Mouse (Mus musculus) ES-E14 (cell line): ENCODE data around the gene Tmem240. TPM values are rescaled to one million over a fixed set of nuclear protein-coding genes. Genes with fewer than 3 reads are reported as not detected.

Source experiments
- DNase-seq: peaks from one replicate; pipeline ENCODE4 v3.0.0-alpha.2; 2013; ENCODE audit warnings: low read depth, low spot score
- H3K27ac ChIP-seq: 2 replicates; pipeline ENCODE4 v1.5.1; 2012; ENCODE audit warnings: low read depth, mild to moderate bottlenecking, low read length, moderate library complexity, mixed read lengths; ENCODE audit not compliant: poor library complexity, insufficient read depth, severe bottlenecking
- H3K36me3 ChIP-seq: 2 replicates; pipeline ENCODE4 v1.6.1; 2012; ENCODE audit warnings: mild to moderate bottlenecking, low read length, moderate library complexity, mixed read lengths; ENCODE audit not compliant: control insufficient read depth, poor library complexity, insufficient read depth, severe bottlenecking
- H3K4me1 ChIP-seq, 2 experiments: fragments of 150-350 bp in 1 of 2; sonication (generic) in 1 of 2; 2 replicates each; pipeline ENCODE4 v1.6.1; 2012; ENCODE audit warnings: low read length in 2 of 2, mild to moderate bottlenecking in 1 of 2, mixed read lengths in 1 of 2; ENCODE audit not compliant: control insufficient read depth in 2 of 2, insufficient read depth in 2 of 2, poor library complexity in 1 of 2
- H3K4me3 ChIP-seq, 2 experiments: fragments of 150-350 bp in 1 of 2; sonication (generic) in 1 of 2; 2 replicates each; pipeline ENCODE4 v1.5.1; 2012; ENCODE audit warnings: low read length in 2 of 2, low read depth in 1 of 2, mild to moderate bottlenecking in 1 of 2, mixed read lengths in 1 of 2; ENCODE audit not compliant: insufficient read depth in 1 of 2, poor library complexity in 1 of 2, severe bottlenecking in 1 of 2
- H3K9ac ChIP-seq: 2 replicates; pipeline ENCODE4 v1.6.1; 2012; ENCODE audit warnings: low read depth, mild to moderate bottlenecking, low read length, mixed read lengths; ENCODE audit not compliant: poor library complexity, insufficient read depth, severe bottlenecking
- H3K9me3 ChIP-seq: fragments of 150-350 bp; sonication (generic); 2 replicates; pipeline ENCODE4 v1.6.1; 2012; ENCODE audit warnings: low read depth, mild to moderate bottlenecking, low read length; ENCODE audit not compliant: control insufficient read depth, insufficient read depth
- CHD2 ChIP-seq: IDR thresholded peaks from 2 replicates; pipeline ENCODE4 v1.6.1; 2014; ENCODE audit warnings: mild to moderate bottlenecking, low read depth, low read length, inconsistent platforms
- HCFC1 ChIP-seq: IDR thresholded peaks from 2 replicates; pipeline ENCODE4 v1.6.1; 2012; ENCODE audit warnings: low read length, inconsistent platforms, borderline replicate concordance; ENCODE audit not compliant: insufficient read depth
- MAFK ChIP-seq: IDR thresholded peaks from 2 replicates; pipeline ENCODE4 v1.6.1; 2014; ENCODE audit warnings: mild to moderate bottlenecking, low read depth, low read length, inconsistent platforms; ENCODE audit not compliant: insufficient read depth
- ZC3H11A ChIP-seq: IDR thresholded peaks from 2 replicates; pipeline ENCODE4 v1.6.1; 2012; ENCODE audit warnings: low read depth, mild to moderate bottlenecking, inconsistent platforms, low read length, borderline replicate concordance
- ZNF384 ChIP-seq: IDR thresholded peaks from 2 replicates; pipeline ENCODE4 v1.6.1; 2012; ENCODE audit warnings: low read depth, low read length, inconsistent platforms
- in situ Hi-C, 2 experiments: fragments of 600-800 bp; cut with MboI; formaldehyde crosslinking; loops; one replicate each; pipeline ENCODE4 v1.15.1; 2025; ENCODE audit warnings: low sequenced_read_pairs in 2 of 2, inconsistent platforms in 1 of 2; ENCODE audit not compliant: unreplicated experiment in 2 of 2
- total RNA-seq: library from RNA; depleted of rRNA; stranded (reverse); fragments of 300-350 nt; gene quantifications from 2 replicates; pipeline ENCODE4 v1.2.3, GENCODE M21; 2012

Gene Tmem240
- total RNA-seq, 1 experiment, result 0.22 TPM

DNA sequence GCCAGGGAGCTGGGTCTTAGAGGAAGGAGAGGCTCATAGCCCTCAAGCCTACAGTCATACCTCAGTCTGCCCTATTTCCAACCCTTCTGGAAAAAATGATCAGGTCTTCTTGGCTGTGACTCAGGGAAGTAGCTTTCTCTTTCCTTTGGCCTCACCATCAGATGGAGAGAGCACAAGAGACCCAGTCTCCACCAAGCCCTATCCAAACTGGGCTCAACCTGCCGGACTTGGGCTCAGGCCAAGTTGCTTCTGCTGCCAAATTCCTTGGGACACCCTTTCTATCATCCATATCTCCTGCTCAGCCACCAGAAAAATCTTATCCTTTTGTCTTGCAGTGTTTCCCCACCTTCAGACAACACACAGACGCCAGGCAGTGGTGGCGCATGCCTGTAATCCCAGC lies 41.3 kb downstream of the Tmem240 start:
- H3K27ac ChIP-seq, result no peak overlapping the region
- no peak for DNase-seq
- TF ChIP-seq ZNF384 (no peak), CHD2 (no peak), HCFC1 (no peak), ZC3H11A (no peak), MAFK (no peak)
- no peak overlapping the region for H3K9ac ChIP-seq
- H3K9me3 ChIP-seq, result no peaks in the 10 kb centered on the region
- in situ Hi-C loops, result no loop called here
- no peak overlapping the region for H3K4me3 ChIP-seq
- H3K4me1 ChIP-seq, result peaks cover 9 to 17% of the 10 kb centered on the region in 2 experiments; a peak in 3 of 4 replicates
- H3K36me3 ChIP-seq, result no peaks in the 10 kb centered on the region

DNA sequence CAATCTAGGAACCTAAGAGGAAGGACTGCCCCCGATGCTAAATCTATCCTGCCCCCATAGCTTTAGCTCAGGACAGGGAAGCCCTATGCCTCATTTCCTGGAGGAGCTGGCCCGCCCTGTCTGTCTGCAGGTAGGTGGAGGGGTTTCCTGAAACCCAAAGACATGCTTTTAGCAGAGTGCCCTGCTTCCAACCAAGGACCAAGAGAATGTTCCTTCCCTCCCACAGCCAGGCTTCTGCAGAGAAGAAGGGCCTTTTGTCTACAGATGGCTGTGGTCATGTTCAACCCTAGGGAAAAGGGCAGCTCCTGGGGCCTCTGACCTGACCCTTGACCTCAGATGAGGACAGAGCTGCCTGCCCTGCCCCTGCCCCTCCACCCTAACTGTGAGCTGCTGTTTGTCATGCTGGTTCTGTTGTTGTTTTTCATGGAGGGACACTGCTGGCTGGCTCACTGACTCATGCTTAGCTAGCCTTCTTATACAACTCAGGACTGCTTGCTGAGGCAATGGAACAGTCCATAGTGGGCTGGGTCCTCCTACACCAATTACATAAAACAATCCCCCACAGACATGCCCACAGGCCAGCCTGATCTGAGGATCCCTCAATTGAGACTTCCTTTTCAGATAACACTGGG lies 42.2 kb downstream of the Tmem240 start:
- Histone ChIP-seq H3K36me3 (no peaks in the 10 kb centered on the region), H3K27ac (no peak overlapping the region), H3K4me1 (peaks cover 9 to 17% of the 10 kb centered on the region in 2 experiments; a peak in 3 of 4 replicates), H3K4me3 (no peak overlapping the region), H3K9me3 (no peaks in the 10 kb centered on the region), H3K9ac (no peak overlapping the region)
- no peak for DNase-seq
- in situ Hi-C loops, result no loop called here
- no peak for TF ChIP-seq ZC3H11A
- no peak for TF ChIP-seq CHD2
- TF ChIP-seq ZNF384, result no peak
- no peak for TF ChIP-seq HCFC1
- TF ChIP-seq MAFK, result no peak

DNA sequence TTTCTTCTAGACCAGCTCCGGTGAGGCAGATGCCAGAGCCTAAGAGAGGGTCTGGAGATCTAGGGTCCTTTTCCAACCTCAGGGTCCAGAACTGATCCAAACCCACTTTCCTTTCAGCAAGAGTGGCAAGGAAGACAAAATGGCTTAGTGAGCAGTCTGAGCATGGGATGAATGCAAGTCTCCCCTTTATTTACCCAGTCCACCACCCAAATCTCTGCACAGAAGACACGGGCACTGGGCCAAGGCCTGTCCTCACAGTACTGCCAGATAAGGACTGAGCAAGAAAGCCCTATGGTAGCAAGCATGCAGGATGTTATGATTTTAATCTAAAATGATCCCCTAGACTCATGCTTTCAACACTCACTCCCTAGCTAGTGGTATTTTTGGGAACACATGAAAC lies 43.2 kb downstream of the Tmem240 start:
- Histone ChIP-seq H3K9ac (no peak overlapping the region), H3K36me3 (no peaks in the 10 kb centered on the region), H3K27ac (no peak overlapping the region), H3K4me3 (no peak overlapping the region), H3K4me1 (peaks cover 9 to 17% of the 10 kb centered on the region in 2 experiments; a peak in 3 of 4 replicates), H3K9me3 (no peaks in the 10 kb centered on the region)
- in situ Hi-C loops, result no loop called here
- DNase-seq, result no peak
- TF ChIP-seq ZNF384 (no peak), MAFK (no peak), ZC3H11A (no peak), HCFC1 (no peak), CHD2 (no peak)

DNA sequence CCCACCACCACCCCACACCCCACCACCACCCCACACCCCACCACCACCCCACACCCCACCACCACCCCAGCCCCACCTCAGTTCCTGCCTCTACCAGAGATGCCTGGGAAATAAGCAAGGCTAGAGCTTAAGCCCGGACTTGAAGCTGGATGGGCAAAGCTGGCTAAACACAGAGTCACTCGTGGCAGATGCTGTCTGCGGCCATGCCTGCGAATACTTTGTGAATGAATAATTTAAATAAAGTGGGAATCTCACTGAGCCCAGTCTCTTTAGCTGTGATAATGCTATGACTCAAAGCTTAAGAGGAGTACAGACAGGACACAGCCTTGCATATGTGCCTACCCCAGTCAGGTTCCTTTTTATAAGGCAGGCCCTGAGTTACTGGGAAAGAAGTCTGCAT lies 44.9 kb downstream of the Tmem240 start:
- no peaks in the 10 kb centered on the region for H3K9me3 ChIP-seq
- peaks cover 9 to 20% of the 10 kb centered on the region in 2 experiments; a peak in 3 of 4 replicates for H3K4me1 ChIP-seq
- TF ChIP-seq ZNF384 (no peak), MAFK (no peak), ZC3H11A (no peak), HCFC1 (no peak), CHD2 (no peak)
- no peak overlapping the region for H3K9ac ChIP-seq
- no peak for DNase-seq
- no peaks in the 10 kb centered on the region for H3K36me3 ChIP-seq
- no peak overlapping the region for H3K27ac ChIP-seq
- no peak overlapping the region for H3K4me3 ChIP-seq
- in situ Hi-C loops, result no loop called here

DNA sequence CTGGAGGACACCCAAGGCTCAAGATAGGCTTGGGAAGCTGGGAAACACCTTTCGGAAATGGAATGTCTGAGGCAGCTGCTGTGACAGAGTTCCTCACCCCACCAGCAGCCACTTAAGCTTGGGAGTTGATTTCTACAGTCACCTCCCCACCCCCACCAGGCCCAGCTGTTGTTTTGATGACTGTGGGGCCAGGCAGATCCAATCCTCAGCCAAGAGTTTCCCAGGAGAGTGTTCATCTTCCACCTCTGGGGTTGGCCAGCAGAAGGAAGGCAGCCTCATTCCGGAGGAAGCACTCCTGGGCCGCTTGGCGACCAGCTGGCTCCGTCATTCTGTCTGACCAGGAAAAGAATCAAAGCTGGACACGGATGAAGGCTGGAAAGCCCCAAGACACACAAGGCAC lies 46.3 kb downstream of the Tmem240 start:
- H3K36me3 ChIP-seq, result no peaks in the 10 kb centered on the region
- H3K4me1 ChIP-seq, result peaks cover 9 to 15% of the 10 kb centered on the region in 2 experiments; a peak in 3 of 4 replicates
- no peak overlapping the region for H3K9ac ChIP-seq
- no peaks in the 10 kb centered on the region for H3K9me3 ChIP-seq
- DNase-seq, result no peak
- H3K4me3 ChIP-seq, result no peak overlapping the region
- TF ChIP-seq ZC3H11A (no peak), ZNF384 (no peak), HCFC1 (no peak), CHD2 (no peak), MAFK (no peak)
- in situ Hi-C loops, result no loop called here
- no peak overlapping the region for H3K27ac ChIP-seq
